Mouse (Mus musculus): ENCODE data around the gene Sox30. TPM values are rescaled to one million over a fixed set of nuclear protein-coding genes. Genes with fewer than 3 reads are reported as not detected.
A peak's percentile ranks its signal among the peaks of the same experiment; 100 is the strongest.

Gene Sox30
- polyA plus RNA-seq, 1 experiment from 2014 or later, result 0.16 TPM

GRCm38 (mm10) chr11:45946796-45947195 lies 33.3 kb upstream of the Sox30 start:
- WGBS, result 90% methylated on average over 4 of the region's 4 CpGs
- no peak for ATAC-seq (ENCODE audit: low FRiP score, low TSS enrichment)
- H3K4me3 ChIP-seq (ENCODE audit: low read length), result no peak overlapping the region
- peaks cover 12% of the 10 kb centered on the region for H3K4me1 ChIP-seq (ENCODE audit: control insufficient read depth, insufficient read depth, low read length)
- H3K4me2 ChIP-seq (replicated peaks; ENCODE audit: low read depth, low read length), result no peak overlapping the region
- peaks cover 32% of the 10 kb centered on the region; the same call in 1 of the 2 replicates for H3K36me3 ChIP-seq (ENCODE audit: control insufficient read depth, insufficient read depth, low read length)
- H3K9me3 ChIP-seq (ENCODE audit: control insufficient read depth, low read length), result no peaks in the 10 kb centered on the region
- no peak overlapping the region for H3K9ac ChIP-seq (ENCODE audit: low read depth, low read length)
- H3K27ac ChIP-seq (ENCODE audit: low read depth, low read length), result no peak overlapping the region
- H3K27me3 ChIP-seq (ENCODE audit: control insufficient read depth, insufficient read depth, low read length), result no peaks in the 10 kb centered on the region

GRCm38 (mm10) chr11:45947491-45947890 lies 32.6 kb upstream of the Sox30 start:
- Histone ChIP-seq H3K4me1 (ENCODE audit: control insufficient read depth, insufficient read depth, low read length) (peaks cover 12% of the 10 kb centered on the region), H3K9me3 (ENCODE audit: control insufficient read depth, low read length) (no peaks in the 10 kb centered on the region), H3K9ac (ENCODE audit: low read depth, low read length) (no peak overlapping the region), H3K4me2 (replicated peaks; ENCODE audit: low read depth, low read length) (no peak overlapping the region), H3K27me3 (ENCODE audit: control insufficient read depth, insufficient read depth, low read length) (no peaks in the 10 kb centered on the region), H3K27ac (ENCODE audit: low read depth, low read length) (no peak overlapping the region), H3K36me3 (ENCODE audit: control insufficient read depth, insufficient read depth, low read length) (peaks cover 37% of the 10 kb centered on the region; the same call in 1 of the 2 replicates), H3K4me3 (ENCODE audit: low read length) (no peak overlapping the region)
- ATAC-seq (ENCODE audit: low FRiP score, low TSS enrichment), result no peak
- 89% methylated on average over 2 of the region's 2 CpGs for WGBS

GRCm38 (mm10) chr11:45955127-45955627 lies 24.9 kb upstream of the Sox30 start, which contains the start of gene Thg1l:
Gene Thg1l (minus strand): TSS chr11:45955494.
- under 1% methylated on average over 32 of the region's 32 CpGs for WGBS
- Histone ChIP-seq H3K27ac (ENCODE audit: low read depth, low read length) (peak within 1 kb of the TSS; percentile 8; the same call in 1 of the 2 replicates), H3K9me3 (ENCODE audit: control insufficient read depth, low read length) (no peaks in the 10 kb centered on the region)

GRCm38 (mm10) chr11:45959598-45959997 lies 20.5 kb upstream of the Sox30 start:
- H3K27me3 ChIP-seq (ENCODE audit: control insufficient read depth, insufficient read depth, low read length), result no peaks in the 10 kb centered on the region
- H3K4me3 ChIP-seq (ENCODE audit: low read length), result no peak overlapping the region
- H3K9ac ChIP-seq (ENCODE audit: low read depth, low read length), result no peak overlapping the region
- H3K4me2 ChIP-seq (replicated peaks; ENCODE audit: low read depth, low read length), result no peak overlapping the region
- no peak overlapping the region for H3K27ac ChIP-seq (ENCODE audit: low read depth, low read length)
- no peak for ATAC-seq (ENCODE audit: low FRiP score, low TSS enrichment)
- no peaks in the 10 kb centered on the region for H3K9me3 ChIP-seq (ENCODE audit: control insufficient read depth, low read length)
- 83% methylated on average over 3 of the region's 3 CpGs for WGBS
- H3K36me3 ChIP-seq (ENCODE audit: control insufficient read depth, insufficient read depth, low read length), result no peaks in the 10 kb centered on the region
- H3K4me1 ChIP-seq (ENCODE audit: control insufficient read depth, insufficient read depth, low read length), result no peaks in the 10 kb centered on the region

More at GRCm38 (mm10) chr11:45955127-45955627, 24.9 kb upstream of the Sox30 start, which contains the start of gene Thg1l:
- Histone ChIP-seq H3K4me3 (ENCODE audit: low read length) (peak within 1 kb of the TSS; percentile 60), H3K36me3 (ENCODE audit: control insufficient read depth, insufficient read depth, low read length) (peaks cover 16% of the 10 kb centered on the region; the same call in 1 of the 2 replicates), H3K27me3 (ENCODE audit: control insufficient read depth, insufficient read depth, low read length) (no peaks in the 10 kb centered on the region), H3K4me2 (replicated peaks; ENCODE audit: low read depth, low read length) (peak within 1 kb of the TSS; percentile 56), H3K9ac (ENCODE audit: low read depth, low read length) (peak within 1 kb of the TSS; percentile 56; the same call in 1 of the 2 replicates), H3K4me1 (ENCODE audit: control insufficient read depth, insufficient read depth, low read length) (no peaks in the 10 kb centered on the region)
- ATAC-seq (ENCODE audit: low FRiP score, low TSS enrichment), result peak; percentile 98

GRCm38 (mm10) chr11:45960003-45960402 lies 20.1 kb upstream of the Sox30 start:
- Histone ChIP-seq H3K4me1 (ENCODE audit: control insufficient read depth, insufficient read depth, low read length) (no peaks in the 10 kb centered on the region), H3K9ac (ENCODE audit: low read depth, low read length) (no peak overlapping the region), H3K27ac (ENCODE audit: low read depth, low read length) (no peak overlapping the region), H3K4me2 (replicated peaks; ENCODE audit: low read depth, low read length) (no peak overlapping the region), H3K4me3 (ENCODE audit: low read length) (no peak overlapping the region), H3K9me3 (ENCODE audit: control insufficient read depth, low read length) (no peaks in the 10 kb centered on the region), H3K36me3 (ENCODE audit: control insufficient read depth, insufficient read depth, low read length) (no peaks in the 10 kb centered on the region), H3K27me3 (ENCODE audit: control insufficient read depth, insufficient read depth, low read length) (no peaks in the 10 kb centered on the region)
- WGBS, result 83% methylated on average over 5 of the region's 5 CpGs
- ATAC-seq (ENCODE audit: low FRiP score, low TSS enrichment), result no peak

- ATAC-seq (ENCODE audit: low FRiP score, low TSS enrichment), result no peak
These were observed 13.2 kb upstream of the Sox30 start for GRCm38 (mm10) chr11:45966896-45967295.

GRCm38 (mm10) chr11:45968466-45968865 lies 11.6 kb upstream of the Sox30 start:
- H3K27me3 ChIP-seq (ENCODE audit: control insufficient read depth, insufficient read depth, low read length), result no peaks in the 10 kb centered on the region
- no peak for ATAC-seq (ENCODE audit: low FRiP score, low TSS enrichment)
- H3K4me3 ChIP-seq (ENCODE audit: low read length), result no peak overlapping the region
- H3K36me3 ChIP-seq (ENCODE audit: control insufficient read depth, insufficient read depth, low read length), result no peaks in the 10 kb centered on the region
- H3K9me3 ChIP-seq (ENCODE audit: control insufficient read depth, low read length), result no peaks in the 10 kb centered on the region
- no peaks in the 10 kb centered on the region for H3K4me1 ChIP-seq (ENCODE audit: control insufficient read depth, insufficient read depth, low read length)
- 89% methylated on average over 3 of the region's 3 CpGs for WGBS
- H3K9ac ChIP-seq (ENCODE audit: low read depth, low read length), result no peak overlapping the region
- H3K4me2 ChIP-seq (replicated peaks; ENCODE audit: low read depth, low read length), result no peak overlapping the region
- H3K27ac ChIP-seq (ENCODE audit: low read depth, low read length), result no peak overlapping the region

More at GRCm38 (mm10) chr11:45966896-45967295, 13.2 kb upstream of the Sox30 start:
- WGBS, result 88% methylated on average over 4 of the region's 4 CpGs
- H3K27me3 ChIP-seq (ENCODE audit: control insufficient read depth, insufficient read depth, low read length), result no peaks in the 10 kb centered on the region
- no peak overlapping the region for H3K27ac ChIP-seq (ENCODE audit: low read depth, low read length)
- H3K4me3 ChIP-seq (ENCODE audit: low read length), result no peak overlapping the region
- no peak overlapping the region for H3K4me2 ChIP-seq (replicated peaks; ENCODE audit: low read depth, low read length)
- H3K9ac ChIP-seq (ENCODE audit: low read depth, low read length), result no peak overlapping the region
- H3K9me3 ChIP-seq (ENCODE audit: control insufficient read depth, low read length), result no peaks in the 10 kb centered on the region
- no peaks in the 10 kb centered on the region for H3K4me1 ChIP-seq (ENCODE audit: control insufficient read depth, insufficient read depth, low read length)
- no peaks in the 10 kb centered on the region for H3K36me3 ChIP-seq (ENCODE audit: control insufficient read depth, insufficient read depth, low read length)

- Histone ChIP-seq H3K9me3 (ENCODE audit: control insufficient read depth, low read length) (no peaks in the 10 kb centered on the region), H3K4me3 (ENCODE audit: low read length) (no peak overlapping the region), H3K36me3 (ENCODE audit: control insufficient read depth, insufficient read depth, low read length) (no peaks in the 10 kb centered on the region), H3K27me3 (ENCODE audit: control insufficient read depth, insufficient read depth, low read length) (no peaks in the 10 kb centered on the region), H3K4me2 (replicated peaks; ENCODE audit: low read depth, low read length) (no peak overlapping the region), H3K27ac (ENCODE audit: low read depth, low read length) (no peak overlapping the region), H3K9ac (ENCODE audit: low read depth, low read length) (no peak overlapping the region), H3K4me1 (ENCODE audit: control insufficient read depth, insufficient read depth, low read length) (no peaks in the 10 kb centered on the region)
- 88% methylated on average over 5 of the region's 5 CpGs for WGBS
- ATAC-seq (ENCODE audit: low FRiP score, low TSS enrichment), result no peak
These were observed 6.5 kb upstream of the Sox30 start for GRCm38 (mm10) chr11:45973635-45974034.

GRCm38 (mm10) chr11:45974466-45974865 lies 5.6 kb upstream of the Sox30 start:
- 89% methylated on average over 8 of the region's 8 CpGs for WGBS
- H3K9me3 ChIP-seq (ENCODE audit: control insufficient read depth, low read length), result peaks cover under 1% of the 10 kb centered on the region; the same call in 1 of the 2 replicates
- ATAC-seq (ENCODE audit: low FRiP score, low TSS enrichment), result no peak
- no peak overlapping the region for H3K4me3 ChIP-seq (ENCODE audit: low read length)
- H3K27ac ChIP-seq (ENCODE audit: low read depth, low read length), result no peak overlapping the region
- H3K27me3 ChIP-seq (ENCODE audit: control insufficient read depth, insufficient read depth, low read length), result no peaks in the 10 kb centered on the region
- H3K4me2 ChIP-seq (replicated peaks; ENCODE audit: low read depth, low read length), result no peak overlapping the region
- no peaks in the 10 kb centered on the region for H3K36me3 ChIP-seq (ENCODE audit: control insufficient read depth, insufficient read depth, low read length)
- no peaks in the 10 kb centered on the region for H3K4me1 ChIP-seq (ENCODE audit: control insufficient read depth, insufficient read depth, low read length)
- H3K9ac ChIP-seq (ENCODE audit: low read depth, low read length), result no peak overlapping the region
